Mouse (Mus musculus): Measurements from ENCODE around the gene Clcn6.
"Not testable (repeated sequence)": the region's sequence is repeated elsewhere in the genome, so short reads cannot be mapped to it uniquely, and the experiment has no call there.

Gene Clcn6

DNA sequence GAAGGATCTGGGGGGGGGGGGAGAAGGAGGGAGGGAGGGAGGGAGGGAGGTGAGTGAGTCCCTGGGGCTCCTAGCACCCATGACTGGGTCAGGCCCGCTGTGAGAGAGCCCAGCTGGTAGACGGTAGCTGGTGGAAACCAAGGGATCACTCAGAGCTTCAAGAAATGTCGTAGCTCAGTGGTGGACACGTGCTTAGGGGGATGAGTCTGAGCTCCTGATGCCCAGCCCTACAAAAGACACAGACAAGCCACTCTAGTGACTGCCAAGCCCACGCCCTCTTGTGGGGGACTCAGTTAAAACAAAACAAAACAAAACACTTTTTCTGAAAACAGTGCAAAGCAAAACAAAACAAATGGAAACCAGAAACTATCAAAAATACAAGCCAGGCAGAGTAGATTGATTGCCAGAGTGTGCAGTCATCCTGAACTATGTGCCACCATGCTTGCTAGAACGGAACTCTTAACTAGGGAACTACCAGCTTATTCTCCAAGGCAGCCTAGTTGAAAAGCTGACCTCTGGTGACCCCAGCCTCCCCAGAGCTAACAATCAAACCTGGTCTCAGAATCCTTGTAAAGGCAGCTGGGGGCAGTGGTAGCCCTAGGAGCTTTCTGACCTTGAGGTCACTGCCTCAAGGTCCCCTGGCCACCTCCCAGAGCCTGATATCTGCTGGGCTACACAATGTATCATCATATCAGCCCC, 27.2 kb upstream of the Clcn6 start:
- DNase-seq (ENCODE audit: low spot score), result no peak

DNA sequence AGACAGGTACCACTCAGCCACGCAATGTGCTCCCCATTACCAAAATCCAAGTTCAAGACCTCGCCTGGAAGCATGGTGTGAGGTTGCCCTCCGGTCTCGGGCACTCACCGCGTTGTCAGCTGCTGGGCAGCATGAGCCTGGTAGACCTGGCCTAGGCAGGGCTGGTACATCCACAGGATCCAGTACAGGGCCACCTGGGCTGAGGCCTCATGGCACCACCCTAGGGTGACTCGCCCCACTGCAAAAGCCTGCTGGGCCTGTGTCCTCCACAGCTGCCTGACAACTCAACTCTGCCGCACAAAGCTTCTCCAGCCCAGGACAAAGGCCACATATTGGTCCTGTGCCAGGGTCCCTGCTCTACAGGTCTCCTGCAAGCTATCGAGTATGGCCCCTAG, 22.5 kb upstream of the Clcn6 start:
- DNase-seq (ENCODE audit: low spot score), result no peak

DNA sequence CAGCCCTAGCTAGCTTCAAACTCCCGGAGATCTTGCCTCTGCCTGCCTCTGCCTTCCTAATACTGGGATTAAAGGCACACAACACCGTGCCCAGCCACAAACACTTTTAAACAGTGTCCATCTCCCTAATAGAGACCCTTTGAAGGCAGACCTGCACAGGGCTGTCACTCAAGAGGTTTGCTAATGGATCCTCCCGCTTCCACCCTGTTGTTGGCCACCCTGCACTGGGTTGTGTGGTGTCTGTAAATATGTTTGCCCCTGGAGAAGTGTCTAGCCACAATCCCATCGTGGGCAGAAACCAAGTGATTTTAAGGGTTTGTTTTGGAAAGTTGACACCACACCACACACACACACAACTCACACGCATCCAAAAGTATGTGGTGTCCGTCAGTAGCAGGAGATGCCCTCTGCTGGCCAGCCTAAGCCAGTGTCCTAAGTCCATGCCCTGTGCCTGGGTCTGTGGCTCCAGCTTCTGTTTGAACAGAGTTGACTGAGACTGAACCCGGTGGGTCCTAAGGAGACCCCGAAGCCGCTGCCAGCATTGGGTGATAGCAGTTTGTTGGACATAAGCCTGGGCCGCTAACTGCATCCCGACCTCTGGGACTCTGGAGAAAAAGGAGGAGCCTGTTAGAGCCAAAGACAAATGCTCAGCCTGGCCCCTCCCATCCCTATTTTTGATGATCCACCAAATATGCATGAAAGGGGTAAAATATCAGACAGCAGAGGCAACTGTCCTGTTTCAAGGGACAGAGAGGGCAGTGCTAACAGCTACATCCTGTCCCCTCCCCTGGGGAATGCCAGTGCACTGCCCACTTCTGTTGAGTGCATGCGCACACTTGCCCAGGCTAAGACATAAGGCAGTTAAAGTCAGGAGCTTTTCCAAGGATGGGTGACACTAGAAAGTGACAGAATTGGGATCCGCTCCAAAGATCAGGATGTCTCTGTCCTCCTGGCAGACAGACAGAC, 21.8 kb upstream of the Clcn6 start:
- no peak for DNase-seq (ENCODE audit: low spot score)

DNA sequence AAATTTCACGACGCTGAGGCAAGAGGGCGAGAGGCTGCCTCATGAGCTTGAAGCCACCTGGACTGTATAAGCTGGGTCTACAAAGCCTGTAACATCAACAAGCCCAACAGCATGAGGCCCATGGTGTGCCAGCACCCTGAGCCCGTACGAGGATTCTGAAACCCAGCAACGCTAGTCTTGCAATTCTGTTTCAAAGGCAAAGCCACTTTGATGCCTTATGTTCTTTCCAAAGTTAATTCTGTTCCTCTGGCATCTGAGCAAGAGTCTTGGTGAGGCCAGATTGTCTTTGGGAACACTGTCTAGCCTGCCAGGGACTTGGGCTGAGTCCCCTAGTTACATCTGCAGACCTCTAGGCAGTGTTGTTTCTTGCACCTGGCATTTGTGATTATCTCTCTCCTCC, 20.4 kb upstream of the Clcn6 start:
- DNase-seq (ENCODE audit: low spot score), result no peak

DNA sequence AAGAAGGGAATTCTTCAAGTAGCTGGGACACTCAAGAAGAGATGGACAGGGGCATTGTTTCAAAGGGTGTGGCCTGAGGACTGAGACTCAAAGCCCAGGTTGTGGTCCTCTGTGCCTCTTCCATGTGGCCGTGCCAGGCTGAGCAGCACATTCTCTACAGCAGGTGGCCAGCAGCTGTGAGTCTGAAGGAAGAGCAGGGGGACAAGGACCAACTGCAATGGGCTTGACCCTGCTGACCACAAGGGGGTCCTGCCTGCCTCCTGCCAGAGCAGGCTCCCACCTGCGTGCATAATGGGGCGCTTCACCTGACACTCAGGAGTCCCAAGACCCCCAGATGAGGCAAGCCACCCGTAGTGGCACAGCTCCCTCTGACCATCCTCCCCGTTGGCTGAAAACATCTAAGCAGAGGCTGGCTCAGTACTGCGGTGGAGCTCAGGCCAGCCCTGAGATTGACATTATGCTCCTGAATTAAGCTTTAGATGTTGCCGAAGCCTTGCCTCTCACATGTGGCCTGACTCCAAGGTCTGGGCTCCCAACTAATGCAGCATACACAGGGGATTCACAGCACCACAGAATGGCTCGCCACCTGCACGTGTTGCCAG, 19.7 kb upstream of the Clcn6 start:
- no peak for DNase-seq (ENCODE audit: low spot score)

DNA sequence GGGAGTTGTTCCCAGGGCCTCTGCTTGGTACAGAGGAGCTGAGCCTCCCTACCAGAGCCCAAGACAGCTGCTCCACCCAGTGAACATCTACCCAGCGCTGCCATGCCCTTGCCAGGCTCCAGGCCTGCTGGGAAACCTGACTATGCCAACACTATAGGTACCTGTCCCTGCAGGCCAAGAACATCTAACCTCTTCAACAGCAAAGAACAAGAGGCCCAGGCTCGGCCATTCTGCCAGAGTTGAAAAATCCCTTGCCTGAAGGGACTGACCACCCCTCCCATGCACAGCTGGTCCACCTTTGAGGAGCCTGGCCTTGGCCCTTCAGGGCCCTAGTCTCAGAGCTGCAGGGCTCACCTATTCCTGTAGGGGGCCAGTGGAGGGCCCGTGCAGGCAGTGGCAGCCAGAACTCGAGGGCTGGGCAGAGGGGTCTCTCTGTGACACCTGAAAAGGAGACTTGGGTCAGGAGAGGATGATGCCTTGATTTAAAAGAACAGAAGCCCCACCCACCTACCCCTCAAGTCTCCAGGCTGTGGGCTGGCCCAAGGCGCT, 19.1 kb upstream of the Clcn6 start:
- DNase-seq (ENCODE audit: low spot score), result no peak

DNA sequence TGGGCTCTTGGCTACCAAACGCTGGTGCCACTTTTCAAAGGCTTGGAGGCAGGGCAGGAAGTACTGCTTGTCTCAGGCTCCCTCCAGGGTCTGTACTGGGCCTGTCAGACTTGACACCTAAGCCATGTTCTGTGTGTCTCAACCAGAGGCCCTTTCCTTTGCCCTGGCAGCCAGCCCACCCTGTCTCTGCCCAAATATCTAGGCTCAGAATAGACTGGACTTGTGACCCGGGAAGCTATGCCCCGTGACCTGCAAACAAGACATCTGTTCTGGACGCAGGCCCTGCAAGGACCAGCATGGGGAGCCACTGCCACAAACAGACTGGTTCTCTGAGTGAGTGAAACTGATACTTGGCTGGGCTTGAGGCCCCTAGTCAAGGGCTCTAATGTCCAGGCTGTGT, 18.2 kb upstream of the Clcn6 start:
- no peak for DNase-seq (ENCODE audit: low spot score)

DNA sequence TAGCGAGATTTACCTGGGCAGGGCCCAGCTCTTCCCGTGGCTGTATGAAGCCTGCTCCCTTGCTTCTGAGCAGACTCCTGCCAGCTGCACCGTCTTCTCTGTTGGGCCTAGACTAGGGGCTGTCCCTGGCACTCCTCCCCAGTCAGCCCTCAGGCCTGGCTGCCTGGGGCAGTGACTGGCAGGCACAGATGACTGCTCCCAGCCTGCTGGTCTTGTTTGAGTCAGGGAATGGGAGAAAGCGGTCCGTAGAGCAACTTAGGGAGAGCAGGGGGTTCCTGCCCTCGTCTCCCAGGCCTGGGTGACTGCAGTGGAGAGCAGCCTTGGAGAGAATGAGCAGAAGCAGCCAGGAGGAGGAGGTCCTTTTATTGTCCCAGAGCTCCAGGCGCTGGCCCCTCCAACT, 17.6 kb upstream of the Clcn6 start:
- DNase-seq (ENCODE audit: low spot score), result no peak

DNA sequence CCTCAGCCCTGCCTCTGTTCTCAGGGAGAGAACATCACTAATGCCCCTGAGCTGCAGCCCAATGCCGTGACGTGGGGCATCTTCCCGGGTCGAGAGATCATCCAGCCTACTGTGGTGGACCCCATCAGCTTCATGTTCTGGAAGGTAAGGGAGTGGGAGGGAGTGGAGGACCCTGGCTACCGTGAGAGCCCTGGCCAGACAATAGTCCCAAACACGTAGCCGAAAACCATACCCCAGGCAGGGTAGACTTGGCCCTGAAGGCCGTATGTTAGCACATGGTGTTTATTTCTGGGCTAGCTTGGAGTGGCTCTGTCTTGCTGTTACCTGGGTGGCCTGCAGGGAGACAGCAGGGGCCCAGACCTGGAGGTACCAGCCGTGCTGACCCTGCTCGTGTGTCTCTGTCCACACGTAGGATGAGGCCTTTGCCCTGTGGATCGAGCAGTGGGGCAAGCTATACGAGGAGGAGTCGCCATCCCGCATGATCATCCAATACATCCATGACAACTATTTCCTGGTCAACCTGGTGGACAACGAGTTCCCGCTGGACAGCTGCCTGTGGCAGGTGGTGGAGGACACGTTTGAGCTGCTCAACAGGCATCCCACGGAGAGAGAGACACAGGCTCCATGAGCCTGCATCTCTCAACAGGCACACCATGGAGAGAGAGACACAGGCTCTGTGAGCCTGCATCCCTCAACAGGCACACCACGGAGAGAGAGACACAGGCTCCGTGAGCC, 16.5 kb upstream of the Clcn6 start:
- no peak for DNase-seq (ENCODE audit: low spot score)

DNA sequence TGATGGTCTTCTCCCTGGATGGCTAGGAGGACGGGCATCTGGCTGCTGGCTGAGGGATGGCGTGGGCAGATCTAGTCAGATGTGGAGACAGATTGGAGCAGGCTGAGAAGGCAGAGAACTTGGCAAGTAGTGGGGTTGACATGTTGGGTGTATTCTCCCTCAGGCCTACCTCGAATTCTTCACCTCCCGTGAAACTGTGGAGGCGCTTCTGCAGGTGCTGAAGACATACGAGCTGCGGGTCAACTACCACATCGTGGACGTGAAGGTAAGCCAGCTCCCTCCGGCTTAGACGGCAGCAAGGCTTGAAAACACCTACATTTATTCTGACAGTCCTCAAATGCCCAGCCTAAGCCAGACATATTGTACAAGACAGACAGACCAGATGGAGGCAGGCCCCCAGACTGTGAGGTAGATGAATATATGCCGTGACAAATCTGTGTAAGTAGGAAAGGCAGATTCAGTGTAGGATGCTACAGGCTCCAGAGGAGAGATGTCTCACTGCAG, 14.8 kb upstream of the Clcn6 start:
- DNase-seq (ENCODE audit: low spot score), result no peak

DNA sequence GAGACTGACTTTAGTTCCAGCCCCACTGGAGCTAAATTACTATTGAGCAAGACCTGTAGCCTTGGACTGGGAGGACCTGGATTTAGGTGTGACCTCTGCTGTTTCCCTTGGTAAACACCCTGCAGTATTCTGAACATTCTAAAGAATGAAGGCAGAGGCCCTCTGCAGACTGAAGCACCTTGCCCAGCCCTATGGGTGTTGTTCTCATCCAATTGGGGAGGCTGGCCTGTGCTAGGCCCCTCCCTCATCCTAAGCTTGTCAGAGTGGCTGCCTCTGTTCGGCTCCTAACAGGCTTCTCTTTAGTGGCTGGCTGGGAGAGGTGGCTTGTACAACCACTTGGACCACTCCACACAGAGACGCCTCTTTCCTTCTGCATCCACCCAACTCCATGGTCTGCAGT, 14.4 kb upstream of the Clcn6 start:
- DNase-seq (ENCODE audit: low spot score), result no peak

DNA sequence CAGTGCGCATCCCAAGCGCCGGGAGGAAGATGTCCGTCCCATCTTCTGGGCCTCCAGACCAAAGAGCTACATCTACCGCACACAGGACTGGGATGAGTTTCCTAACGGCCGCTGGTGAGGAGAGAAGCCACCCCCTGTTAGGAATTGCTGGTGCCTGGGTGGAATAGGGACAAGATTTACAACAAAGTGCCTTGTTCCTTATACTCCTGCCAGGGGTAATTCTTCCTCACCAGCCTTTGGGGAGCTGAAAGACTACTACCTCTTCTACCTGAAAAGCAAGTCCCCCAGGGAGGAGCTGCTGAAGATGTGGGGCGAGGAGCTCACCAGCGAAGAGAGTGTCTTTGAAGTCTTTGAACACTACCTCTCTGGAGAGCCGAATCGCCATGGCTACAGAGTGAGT, 13.3 kb upstream of the Clcn6 start:
- DNase-seq (ENCODE audit: low spot score), result no peak

DNA sequence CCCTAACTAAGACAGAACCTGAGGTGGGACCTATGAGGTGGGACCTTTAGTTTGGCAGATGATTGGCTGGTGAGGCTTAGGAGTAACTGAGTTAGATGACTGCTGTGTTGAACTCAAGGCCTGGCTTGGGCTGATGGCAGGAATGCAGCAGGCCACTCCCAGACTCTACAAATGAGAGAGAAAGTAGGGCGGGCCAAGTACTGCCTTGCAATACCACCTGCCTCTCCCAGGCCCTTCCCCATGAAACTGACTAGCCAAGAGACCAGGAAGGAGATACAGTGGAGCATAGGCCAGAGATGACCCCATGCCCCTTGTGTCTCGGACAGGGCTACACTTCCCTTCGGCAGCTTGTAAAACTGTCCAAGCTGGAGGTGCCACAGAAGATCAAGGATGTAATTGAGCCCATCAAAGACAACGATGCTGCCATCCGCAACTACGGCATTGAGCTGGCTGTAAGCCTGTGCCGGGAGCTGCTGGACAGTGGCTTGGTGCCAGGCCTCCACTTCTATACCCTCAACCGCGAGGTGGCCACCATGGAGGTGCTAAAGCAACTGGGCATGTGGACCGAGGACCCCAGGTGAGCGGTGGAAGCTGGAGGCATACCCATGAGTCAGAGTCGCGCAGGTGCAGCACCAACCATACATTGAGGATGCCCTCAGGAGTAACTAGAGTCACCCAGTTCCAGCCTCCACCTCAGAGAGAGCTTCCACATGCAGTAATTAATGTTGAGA, 12.6 kb upstream of the Clcn6 start:
- DNase-seq (ENCODE audit: low spot score), result no peak

DNA sequence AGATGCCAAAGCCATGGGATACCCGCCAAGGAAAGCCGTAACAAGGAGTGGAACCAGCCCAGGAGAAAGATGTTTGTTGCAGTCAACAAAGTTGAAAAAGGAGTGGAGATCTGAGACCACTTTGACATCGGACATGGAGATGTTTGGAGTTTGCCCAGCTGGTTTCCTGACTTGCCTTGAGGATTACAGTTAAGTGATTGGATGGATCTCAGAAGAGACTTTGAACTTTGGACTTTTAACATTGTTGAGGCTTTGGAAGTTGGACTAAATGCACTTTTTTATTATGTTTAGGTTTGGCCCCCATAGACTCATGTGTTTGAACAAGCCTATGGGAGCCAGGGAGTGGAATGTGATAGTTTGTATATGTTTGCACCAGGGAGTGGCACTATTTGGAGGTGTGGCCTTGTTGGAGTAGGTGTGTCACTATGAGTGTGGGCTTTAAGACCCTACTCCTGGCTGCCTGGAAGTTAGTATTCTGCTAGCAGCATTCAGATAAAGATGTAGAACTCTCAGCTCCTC, 11.8 kb upstream of the Clcn6 start:
- not testable (repeated sequence) for DNase-seq (ENCODE audit: low spot score)

DNA sequence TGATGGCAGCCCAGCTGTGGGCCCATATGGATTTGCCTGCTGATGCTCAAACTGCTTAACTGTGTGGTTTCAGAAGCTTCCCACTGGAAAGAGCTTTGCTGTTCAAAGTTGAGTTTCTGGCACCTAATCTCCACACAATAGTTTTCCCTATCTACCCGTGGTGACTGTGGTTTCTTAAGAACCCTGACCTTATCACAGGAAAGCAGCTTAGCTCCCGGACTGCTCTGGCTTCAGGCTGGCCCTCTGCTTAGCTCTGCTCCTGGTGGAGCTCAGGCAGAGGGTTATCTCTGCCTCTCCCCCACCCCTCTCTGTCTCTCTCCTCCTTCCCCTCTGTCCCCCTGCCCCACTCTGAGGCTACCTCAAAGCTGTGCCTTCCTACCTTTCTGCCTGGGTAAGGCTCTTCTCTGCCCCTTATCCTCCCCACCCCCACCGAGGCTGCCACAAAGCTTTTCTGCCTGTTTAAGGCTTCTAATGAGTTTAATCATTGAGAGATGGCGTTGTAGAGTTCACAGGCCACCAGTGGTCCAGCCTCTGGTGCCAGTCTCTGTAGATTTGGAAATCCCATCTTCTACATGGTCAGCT, 7.9 kb upstream of the Clcn6 start:
- no peak for DNase-seq (ENCODE audit: low spot score)

DNA sequence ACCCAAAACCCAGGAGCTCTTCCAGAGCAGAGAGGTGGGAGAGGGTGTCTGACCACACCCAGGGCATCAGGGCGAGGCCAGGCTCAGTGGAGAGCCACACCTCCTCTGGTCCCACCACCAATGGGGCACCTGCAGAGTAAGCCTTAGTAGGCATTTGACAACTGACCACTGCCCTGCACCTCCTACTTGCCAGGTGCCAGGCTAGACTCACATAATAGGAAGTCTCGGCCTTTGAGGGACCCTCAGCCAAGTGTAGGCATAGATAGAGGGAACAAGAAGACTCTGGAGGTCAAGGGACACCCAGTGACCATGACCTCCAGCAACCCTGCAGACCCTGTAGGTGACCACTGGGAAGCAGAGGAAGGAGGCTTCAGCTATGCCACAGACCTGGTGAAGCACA, 5.5 kb upstream of the Clcn6 start:
- no peak for DNase-seq (ENCODE audit: low spot score)

DNA sequence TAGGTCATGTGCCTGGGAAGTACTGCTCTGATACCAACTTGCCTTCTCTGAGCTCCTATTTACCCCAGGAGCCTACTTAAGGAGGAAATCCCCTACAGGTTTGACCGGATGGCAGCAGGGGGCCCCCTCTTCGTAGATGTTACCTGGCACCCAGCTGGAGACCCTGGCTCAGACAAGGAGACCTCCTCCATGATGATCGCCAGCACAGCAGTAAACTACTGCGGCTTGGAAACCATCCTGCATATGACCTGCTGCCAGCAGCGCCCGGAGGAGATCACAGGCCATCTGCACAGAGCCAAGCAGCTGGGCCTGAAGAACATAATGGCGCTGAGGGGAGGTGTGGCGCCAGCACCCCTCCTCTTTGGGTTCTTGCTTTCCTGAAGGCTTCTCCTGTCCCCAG, 4.7 kb upstream of the Clcn6 start:
- not testable (repeated sequence) for DNase-seq (ENCODE audit: low spot score)

DNA sequence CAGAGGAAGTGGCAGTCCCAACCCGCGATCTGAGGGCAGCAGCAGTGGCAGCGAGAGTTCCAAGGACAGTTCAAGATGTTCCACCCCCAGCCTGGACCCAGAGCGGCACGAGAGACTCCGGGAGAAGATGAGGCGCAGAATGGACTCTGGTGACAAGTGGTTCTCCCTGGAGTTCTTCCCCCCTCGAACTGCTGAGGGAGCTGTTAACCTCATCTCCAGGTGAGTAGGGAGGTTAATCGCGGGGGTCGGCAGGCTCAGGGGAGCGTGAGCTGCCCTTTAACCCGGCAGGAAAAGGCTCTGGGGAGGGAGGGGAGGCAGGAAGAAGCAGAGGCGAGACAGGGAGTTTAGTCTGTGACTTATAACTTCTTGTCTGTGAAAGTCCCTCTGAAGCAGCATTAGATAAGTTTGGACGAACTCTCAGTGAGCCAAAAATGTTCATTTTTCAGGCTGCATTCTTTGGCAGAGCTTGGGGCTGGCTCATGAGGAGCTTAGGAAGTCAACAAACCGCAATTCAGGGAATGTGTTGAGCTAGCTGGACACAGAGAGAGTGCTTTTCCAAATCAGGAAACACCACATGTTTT, 3.1 kb upstream of the Clcn6 start:
- peak; percentile 33 for DNase-seq (ENCODE audit: low spot score)

DNA sequence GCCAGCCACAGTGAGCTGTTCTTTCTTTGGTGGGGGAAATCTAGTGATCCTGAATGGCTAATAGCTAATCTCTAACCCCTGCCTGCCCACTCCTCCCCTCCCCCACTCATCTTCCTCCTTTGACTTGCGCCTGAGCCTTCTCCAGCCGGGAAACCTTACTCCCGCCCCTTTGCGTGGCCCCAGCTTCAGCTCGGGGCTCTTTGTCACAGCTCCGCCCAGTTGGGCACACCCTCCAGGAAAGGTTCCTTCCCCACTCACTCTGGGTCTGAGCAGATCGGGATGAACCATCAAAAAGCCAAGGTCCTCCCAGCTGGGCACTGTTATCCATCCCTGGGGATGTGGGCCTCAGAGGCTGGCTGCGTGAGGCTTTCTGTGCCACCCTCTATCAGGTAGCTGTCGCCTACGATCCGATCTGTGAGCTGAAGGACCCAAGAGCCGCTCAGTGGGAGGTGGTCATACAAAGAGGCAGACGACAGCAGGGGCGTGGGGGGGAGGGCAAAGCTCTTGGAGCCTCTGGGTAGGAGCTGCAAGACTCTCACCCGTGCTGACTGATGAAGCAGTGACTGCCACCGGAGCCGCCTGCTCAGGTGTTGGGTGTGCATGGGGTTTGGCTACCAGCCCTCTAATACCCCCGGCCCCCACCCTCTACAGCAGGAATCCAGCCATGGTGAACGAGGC, 2.5 kb upstream of the Clcn6 start:
- DNase-seq (ENCODE audit: low spot score), result no peak

All from T-cell, adult 2 months (primary cell).